Mouse (Mus musculus) testis, postnatal 10 days (tissue): ENCODE results near the gene Cyp2w1.

ENCODE experiments used
- DNase-seq: peaks from one replicate; pipeline ENCODE4 v3.0.0; 2021; ENCODE audit warnings: low spot score

Gene Cyp2w1

GRCm38 (mm10) chr5:139364911-139365571 lies 12.6 kb downstream of the Cyp2w1 start:
- DNase-seq: no peak

DNA sequence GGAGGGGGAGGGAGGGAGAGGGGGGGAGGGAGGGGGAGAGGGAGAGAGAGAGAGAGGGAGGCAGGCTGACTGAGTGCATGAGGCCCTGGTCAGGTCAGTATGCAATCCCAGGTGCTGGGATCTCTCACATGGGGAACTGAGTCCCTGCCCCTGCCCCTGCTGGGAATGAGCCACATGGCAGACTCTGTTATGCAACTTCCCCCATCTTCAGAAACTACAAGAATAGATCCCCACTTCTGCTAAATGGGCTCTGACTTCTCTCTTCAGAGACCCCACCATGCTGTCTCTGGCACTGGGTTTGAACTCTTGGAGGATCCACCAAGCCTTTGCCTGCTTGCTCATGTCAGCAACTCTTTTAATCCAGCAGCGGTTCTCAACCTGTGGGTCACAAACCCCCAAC lies 13.4 kb downstream of the Cyp2w1 start:
- DNase-seq: no peak

- DNase-seq: no peak
Measured at GRCm38 (mm10) chr5:139366484-139366883, 14.1 kb downstream of the Cyp2w1 start.

DNA sequence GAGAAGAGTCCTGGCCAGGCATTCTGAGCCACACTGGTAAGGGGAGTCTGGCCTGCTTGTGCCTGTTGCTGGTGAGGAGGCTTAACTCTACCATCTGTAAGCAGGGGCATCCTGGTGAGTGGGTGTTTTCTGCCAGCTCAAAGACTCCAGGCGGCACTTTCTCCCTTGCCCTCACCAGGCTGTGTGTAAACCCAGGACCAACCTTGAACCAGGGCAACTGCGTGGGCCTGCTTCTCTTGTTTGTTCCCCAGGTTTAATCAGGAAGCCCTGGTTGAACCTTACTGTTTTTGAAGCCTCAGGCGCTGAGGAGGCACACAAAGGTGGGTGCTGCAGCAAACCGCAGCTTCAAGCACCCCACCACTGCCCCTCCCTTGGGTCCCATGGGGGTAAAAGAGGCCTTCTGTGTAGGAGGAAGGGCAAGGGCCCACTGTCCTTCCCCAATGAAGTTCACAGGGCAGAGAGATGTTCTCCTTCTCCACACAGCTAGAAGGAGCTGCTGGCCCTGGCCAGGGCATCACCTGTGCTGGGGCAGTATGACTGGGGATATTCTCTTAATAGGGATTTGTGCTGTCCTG lies 15.6 kb downstream of the Cyp2w1 start:
- no peak for DNase-seq

- no peak for DNase-seq
Measured at GRCm38 (mm10) chr5:139368638-139369320, 16.4 kb downstream of the Cyp2w1 start.

GRCm38 (mm10) chr5:139370336-139370735 lies 17.9 kb downstream of the Cyp2w1 start:
- no peak for DNase-seq

DNA sequence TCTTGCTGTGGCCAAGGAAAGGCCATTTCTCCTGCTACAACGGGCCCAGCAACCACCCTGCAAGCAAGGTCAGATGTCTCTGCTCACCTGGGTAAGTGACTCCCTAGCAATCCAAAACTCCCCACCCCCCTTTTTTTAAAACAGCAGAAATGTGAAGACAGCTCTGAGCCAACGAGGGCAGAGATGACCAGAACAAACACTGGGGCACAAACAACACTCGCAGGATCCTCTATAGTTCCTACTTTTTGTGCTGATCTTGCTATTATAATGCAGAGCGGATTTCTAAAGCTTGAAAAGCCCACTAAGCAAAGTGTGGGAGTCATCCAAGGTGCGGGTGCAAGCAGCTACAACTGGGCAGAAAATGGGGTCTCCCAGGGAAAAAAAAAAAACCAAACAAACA lies 18.7 kb downstream of the Cyp2w1 start:
- DNase-seq: no peak

- peak; percentile 97 for DNase-seq
Measured at GRCm38 (mm10) chr5:139371631-139372401, 19.4 kb downstream of the Cyp2w1 start.

GRCm38 (mm10) chr5:139373126-139373525 lies 20.7 kb downstream of the Cyp2w1 start:
- no peak for DNase-seq

- no peak for DNase-seq
Measured at GRCm38 (mm10) chr5:139373889-139374444, 21.6 kb downstream of the Cyp2w1 start.

GRCm38 (mm10) chr5:139374841-139375240 lies 22.4 kb downstream of the Cyp2w1 start:
- no peak for DNase-seq

GRCm38 (mm10) chr5:139377468-139378270 lies 25.3 kb downstream of the Cyp2w1 start, which contains the start of gene Gpr146:
Gpr146 (plus strand) TSS chr5:139377697.
- peak; percentile 74 for DNase-seq

DNA sequence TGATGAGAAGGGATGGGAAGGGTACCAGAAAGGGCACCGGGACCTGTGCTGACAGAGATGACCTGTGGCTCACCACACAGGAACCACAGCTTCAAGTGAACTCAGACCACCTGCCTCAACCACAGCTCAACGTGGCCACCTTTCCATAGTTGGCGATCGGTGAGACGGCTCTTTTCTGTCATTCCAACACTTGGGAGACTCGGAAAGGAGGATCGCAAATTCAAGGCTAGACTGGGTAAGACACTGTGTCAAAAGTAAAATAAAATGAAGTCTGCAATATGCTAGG lies 25.8 kb downstream of the Cyp2w1 start:
- no peak for DNase-seq

DNA sequence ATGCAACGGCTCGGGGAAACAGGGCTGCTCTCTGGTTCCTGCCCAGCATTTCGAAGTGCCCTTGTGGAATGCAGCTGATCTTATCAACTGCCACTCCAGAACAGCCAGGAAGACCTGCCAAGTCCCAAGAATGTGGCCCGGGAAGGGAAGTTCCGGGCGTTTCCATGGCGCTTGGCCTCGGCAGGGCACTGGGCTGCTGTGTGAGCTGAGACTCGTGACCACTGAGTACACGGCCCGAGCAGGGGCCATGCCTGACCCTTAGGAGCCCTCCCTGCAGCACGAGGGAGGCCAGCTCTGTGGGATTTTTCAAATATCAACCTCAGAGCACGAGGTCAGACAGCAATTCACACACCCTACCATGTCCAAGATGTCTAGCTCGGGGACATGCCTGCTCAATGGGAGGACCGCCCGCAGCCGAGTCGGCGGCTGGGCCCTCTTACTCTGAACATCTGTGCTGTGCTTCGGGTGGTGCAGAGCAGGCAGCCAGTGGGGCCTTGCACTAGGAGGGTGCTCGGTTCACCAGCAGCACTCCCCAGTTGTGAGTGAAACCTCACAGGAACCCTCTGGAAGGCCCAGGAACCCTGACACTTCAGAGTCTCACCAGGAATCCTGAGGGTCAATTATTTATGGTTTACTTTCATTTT lies 26.7 kb downstream of the Cyp2w1 start:
- DNase-seq: peak; percentile 76

DNA sequence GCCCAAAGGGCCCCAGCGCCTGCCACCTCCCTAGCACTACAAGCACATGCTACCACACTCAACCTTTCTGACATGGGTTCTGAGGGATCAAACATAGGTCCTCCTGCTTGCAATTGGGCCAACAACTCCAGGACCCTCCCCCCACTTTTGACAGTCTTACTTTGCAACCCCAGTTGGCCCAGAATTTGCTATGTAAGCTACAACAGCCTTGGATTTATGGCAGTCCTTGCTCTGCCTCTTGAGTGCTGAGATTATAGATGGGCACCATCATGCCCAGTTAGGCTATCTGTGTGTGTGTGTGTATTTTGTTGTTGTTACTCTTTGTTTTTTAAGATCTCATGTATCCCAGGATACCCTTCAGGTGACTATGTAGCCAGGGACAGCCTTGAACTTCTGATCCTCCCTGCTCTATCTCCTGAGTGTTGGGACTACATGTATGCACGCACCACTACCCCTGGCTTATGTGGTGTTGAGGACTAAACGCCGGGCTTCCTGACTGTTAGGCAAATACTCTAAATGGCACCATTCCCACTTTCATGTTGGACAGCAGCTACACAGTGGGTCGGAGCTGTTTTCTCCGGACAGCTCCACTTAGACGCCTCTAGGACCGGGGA lies 27.5 kb downstream of the Cyp2w1 start:
- DNase-seq: no peak

DNA sequence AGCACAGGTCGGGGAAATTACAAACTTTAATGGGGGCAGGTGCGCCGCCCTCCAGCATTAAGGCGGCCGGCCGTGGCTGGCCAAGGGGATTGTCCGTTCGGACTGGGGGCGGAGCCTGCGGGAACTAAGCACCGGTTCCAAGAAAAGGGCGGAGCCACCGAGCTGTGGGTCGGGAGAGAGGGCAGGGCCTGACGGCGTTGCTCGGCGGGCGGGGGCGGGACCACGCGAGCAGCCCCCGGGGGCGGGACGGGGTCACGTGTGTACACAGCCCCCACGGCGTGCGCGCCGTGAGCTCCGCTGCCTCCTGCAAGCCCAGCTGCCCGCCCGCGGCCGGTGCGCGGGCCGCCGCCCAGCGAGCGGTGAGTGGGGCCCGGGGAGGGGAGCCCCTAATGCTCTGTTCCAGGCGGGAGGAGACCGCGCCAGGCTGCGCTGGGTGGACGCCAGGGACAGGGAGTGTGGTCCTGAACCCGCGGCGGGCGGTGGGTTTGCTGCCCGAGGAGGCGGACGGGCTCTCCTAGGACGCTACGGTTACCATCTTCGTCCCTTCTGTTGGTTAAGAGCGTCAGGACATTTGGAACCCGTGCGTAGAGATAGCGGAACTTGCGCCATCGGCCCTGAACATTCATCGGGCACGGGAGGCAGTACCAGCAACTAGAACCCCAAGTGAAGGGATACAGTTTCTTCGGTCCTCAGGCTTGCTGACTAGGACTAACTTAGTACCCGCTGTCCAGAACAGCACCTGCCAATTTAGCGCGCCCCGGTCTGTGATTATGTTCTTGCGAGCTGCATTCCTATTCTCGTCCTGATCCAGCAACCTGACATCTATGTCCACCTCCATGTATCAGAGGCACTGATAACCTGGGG lies 28.2 kb downstream of the Cyp2w1 start:
- DNase-seq: peak; percentile 98

DNA sequence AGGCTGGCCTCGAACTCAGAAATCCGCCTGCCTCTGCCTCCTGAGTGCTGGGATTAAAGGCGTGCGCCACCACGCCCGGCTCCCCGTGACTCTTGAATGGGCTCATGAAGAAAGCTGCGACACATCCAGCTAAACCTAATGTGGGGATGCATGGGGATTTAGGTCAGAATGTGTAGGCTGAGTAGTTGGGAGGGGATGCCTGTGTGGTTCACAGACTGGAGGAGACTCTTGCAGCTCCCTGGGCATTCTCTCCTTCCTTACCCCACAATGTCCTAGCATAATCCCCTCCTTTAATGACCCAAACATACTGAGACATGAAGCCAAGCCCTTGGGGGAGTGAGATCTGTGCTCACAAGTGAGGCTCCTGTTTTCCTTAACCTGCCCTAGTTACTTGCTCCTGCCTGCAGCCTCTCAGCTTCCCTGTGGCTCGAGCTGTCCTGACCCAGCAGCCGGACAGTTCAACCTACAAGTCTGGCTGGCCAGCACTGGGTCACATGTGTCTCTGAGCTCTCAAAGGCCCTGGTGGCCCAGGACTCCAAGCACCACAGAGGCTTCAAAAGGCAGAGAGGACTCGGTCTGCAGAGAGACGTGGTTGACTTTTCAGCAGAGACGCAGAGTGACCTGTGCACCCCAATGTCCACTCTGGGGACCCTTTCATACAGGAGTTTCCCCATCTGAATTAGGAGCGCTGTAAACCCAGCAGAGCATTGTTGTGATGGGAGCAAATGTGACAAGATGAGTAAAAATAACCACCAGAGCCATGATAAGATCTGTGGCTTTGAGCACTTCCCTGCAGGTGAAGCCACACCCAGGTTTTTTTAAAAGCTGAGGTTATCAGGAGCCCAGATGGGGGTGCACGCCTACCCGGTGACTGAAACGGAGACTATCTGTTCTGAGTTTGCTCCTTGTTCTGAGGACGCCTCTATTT lies 29.4 kb downstream of the Cyp2w1 start:
- no peak for DNase-seq

DNA sequence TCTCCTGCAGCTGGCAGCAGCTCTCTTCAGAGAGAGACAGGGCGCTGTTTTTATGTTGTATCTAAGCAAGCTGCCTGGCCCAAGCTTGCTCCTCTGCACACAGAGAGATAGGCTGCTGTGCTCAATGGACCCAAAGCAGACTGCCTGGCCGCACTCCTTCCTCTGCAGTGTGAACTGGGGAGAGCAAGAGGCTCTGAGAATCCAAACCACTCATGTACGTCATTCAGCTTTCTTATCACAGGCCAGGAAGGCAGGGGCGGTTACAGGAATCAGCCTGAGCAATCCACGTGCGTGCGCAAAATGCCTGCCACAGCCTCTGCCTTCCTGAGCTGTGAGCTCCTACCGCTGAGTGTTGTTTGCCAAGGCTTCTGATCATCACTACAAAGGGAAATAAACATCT lies 30.3 kb downstream of the Cyp2w1 start:
- DNase-seq: no peak

DNA sequence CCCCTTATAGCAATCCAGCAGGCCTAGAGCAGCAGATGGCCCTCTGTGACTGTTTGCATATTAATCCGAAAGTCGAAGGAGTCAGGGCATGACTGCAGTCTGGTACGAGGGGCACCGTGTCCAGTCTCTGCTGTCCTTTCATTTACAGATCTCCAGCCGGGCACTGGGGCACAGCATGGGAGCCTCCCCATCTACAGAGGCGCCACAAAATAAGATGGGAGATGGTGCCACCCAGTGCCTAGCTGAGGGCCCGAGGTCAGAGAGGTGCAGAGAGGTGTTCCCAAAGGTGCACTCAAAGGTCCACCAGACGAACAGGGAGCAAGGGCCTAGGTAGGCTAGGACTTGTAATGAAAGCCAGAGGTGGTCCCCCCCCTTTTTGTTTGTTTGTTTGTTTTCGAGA lies 30.8 kb downstream of the Cyp2w1 start:
- DNase-seq: no peak
